Mouse (Mus musculus): Measurements from ENCODE around the gene Hoxa1.

DNA sequence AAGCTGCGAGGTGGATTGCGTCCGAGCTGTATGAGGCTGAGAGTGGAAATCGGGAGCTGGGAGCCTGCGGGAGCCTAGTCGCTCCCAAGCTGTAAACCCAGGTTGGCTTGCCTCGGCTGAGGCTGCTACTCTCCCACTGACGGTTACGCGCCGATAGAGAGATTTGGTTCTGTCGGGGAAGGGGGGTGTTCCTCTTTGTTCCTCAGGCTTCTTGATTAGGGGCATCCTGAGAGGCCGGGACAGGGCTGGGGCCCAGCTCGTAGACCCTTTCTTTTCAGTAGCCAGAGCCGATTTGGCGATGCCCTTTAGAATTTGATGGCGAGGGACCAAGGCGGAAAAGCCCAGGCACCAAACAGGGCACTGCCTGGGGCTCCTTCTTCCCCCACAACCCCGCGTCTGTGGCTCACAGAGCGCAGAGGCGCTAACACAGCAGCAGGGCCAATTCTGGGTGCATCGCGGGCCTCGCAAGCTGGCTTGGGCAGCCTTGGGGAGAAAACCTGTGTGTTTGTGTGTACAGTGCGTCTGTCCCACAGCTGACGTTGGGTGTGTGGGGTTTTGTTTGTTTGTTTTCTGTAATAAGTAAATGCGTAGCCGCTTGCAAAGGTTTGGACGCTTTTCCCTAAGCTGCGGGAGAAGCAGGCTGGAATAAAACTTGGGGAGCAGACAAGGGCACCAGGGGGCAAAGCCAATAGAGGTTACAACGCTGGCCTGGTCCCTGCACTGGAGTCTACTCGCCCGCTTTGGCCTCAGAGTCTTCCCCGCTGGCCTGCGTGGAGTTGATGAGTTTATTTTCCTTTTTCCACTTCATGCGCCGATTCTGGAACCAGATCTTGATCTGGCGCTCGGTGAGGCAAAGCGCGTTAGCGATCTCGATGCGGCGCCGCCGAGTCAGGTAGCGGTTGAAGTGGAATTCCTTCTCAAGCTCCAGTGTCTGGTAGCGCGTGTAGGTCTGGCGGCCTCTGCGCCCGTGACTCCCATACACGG is 47.8 kb upstream of the Hoxa1 start:
- no peak for TF ChIP-seq CTCF (conservative IDR thresholded peaks at IDR 0.05 in 1 of 2, IDR thresholded peaks at IDR 0.05 in 1 of 2; ENCODE audit: low read depth in 2 of 2, low read length in 2 of 2)
- TF ChIP-seq POLR2A (IDR thresholded peaks at IDR 0.05; ENCODE audit: low read depth, low read length): no peak
- no peak for TF ChIP-seq RCOR1 (conservative IDR thresholded peaks at IDR 0.05; ENCODE audit: low read depth, low read length)
- no peak for TF ChIP-seq ZC3H11A (IDR thresholded peaks at IDR 0.05; ENCODE audit: low read depth, low read length)
- no peak for TF ChIP-seq EP300 (IDR thresholded peaks at IDR 0.05; ENCODE audit: low read length)
- no peak for TF ChIP-seq RAD21 (IDR thresholded peaks at IDR 0.05; ENCODE audit: low read depth, low read length)
- TF ChIP-seq JUND (conservative IDR thresholded peaks at IDR 0.05; ENCODE audit: low read depth, low read length): no peak
- TF ChIP-seq ZNF384 (IDR thresholded peaks at IDR 0.05; ENCODE audit: low read depth, low read length): no peak
- no peak for TF ChIP-seq UBTF (IDR thresholded peaks at IDR 0.05; ENCODE audit: low read depth, low read length)
- no peak for TF ChIP-seq TCF12 (IDR thresholded peaks at IDR 0.05; ENCODE audit: low read depth, low read length)
- TF ChIP-seq MAZ (IDR thresholded peaks at IDR 0.05; ENCODE audit: low read depth, low read length): no peak
